Mouse (Mus musculus) small intestine, adult 2 months (tissue): ENCODE measurements around the gene Pfkl.

Source experiments
- CTCF ChIP-seq: fragments of 200-500 bp; IDR thresholded peaks from 2 replicates; pipeline ENCODE4 v1.5.1; 2012; ENCODE audit warnings: low read depth, mild to moderate bottlenecking, control low read depth, inconsistent platforms, low read length, moderate library complexity, mixed read lengths; ENCODE audit not compliant: insufficient replicate concordance, insufficient read length; ENCODE audit errors: extremely low read depth
- POLR2A ChIP-seq: fragments of 200-500 bp; IDR thresholded peaks from 2 replicates; pipeline ENCODE4 v1.6.1; 2012; ENCODE audit warnings: low read depth, mild to moderate bottlenecking, control low read depth, inconsistent platforms, low read length, moderate library complexity

DNA sequence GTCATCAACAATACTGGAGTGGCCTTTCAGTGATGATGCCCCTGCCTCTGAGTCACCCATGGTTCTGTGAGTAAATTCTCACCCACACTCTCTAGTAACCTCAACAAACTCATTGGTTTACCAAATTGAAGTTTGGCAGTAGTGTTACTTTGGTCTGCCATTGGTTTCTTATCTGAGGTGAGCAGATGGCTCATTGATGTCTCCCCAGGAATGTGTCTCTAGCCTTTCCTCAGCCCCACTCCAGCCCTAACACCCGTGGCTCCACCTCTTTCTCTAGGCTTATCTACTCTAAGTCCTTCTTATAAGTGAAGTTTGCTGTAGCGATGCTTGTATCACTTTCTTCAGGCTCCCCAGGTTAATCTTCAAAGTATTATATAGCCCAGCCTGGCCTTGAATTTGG, 70.2 kb downstream of the Pfkl start:
- no peak for TF ChIP-seq CTCF
- no peak for TF ChIP-seq POLR2A
